Mouse (Mus musculus) forebrain, embryonic 10.5 days (tissue): ENCODE measurements around the gene Rps2. TPM values are rescaled to one million over a fixed set of nuclear protein-coding genes. Genes with fewer than 3 reads are reported as not detected.

Experiments used
- DNase-seq: peaks from one replicate; pipeline ENCODE4 v3.0.0-alpha.2; 2017; ENCODE audit warnings: low spot score; ENCODE audit errors: extremely low spot score
- H3K27ac ChIP-seq: fragments of 300-500 bp; sonication (generic); 2 replicates; pipeline ENCODE4 v1.5.1; 2016; ENCODE audit warnings: mild to moderate bottlenecking
- H3K27me3 ChIP-seq: fragments of 300-500 bp; sonication (generic); 2 replicates; pipeline ENCODE4 v1.6.1; 2016; ENCODE audit warnings: mild to moderate bottlenecking; ENCODE audit not compliant: poor library complexity, severe bottlenecking
- H3K36me3 ChIP-seq: fragments of 300-500 bp; sonication (generic); replicated peaks from 2 replicates; pipeline ENCODE4 v1.6.1; 2016; ENCODE audit warnings: mild to moderate bottlenecking, moderate library complexity
- H3K4me1 ChIP-seq: fragments of 300-500 bp; sonication (generic); 2 replicates; pipeline ENCODE4 v1.6.1; 2016
- H3K4me3 ChIP-seq: fragments of 300-500 bp; sonication (generic); 2 replicates; pipeline ENCODE4 v1.5.1; 2016; ENCODE audit warnings: mild to moderate bottlenecking, moderate library complexity
- H3K9me3 ChIP-seq: fragments of 300-500 bp; sonication (generic); 2 replicates; pipeline ENCODE4 v1.6.1; 2016; ENCODE audit warnings: mild to moderate bottlenecking, moderate library complexity
- WGBS: fragments of 180-500 bp; shearing (Covaris S2); methylation state at CpG from one replicate; pipeline ENCODE4 v1.1.7; 2016; 5-methylcytosine and 5-hydroxymethylcytosine counted together
- polyA plus RNA-seq: library from polyadenylated mRNA; unstranded; fragments of >200 nt; fragmentation: Nextera tagmentation; extraction: Ambion mirVana; gene quantifications from 2 replicates; pipeline ENCODE4 v1.2.1, GENCODE M21; 2016

The Rps2 gene
- polyA plus RNA-seq, 1 experiment from 2014 or later: 1,888 TPM

- H3K4me3 ChIP-seq: no peak overlapping the region
- no peak for DNase-seq
These were observed 20.3 kb downstream of the Rps2 start for GRCm38 (mm10) chr17:24738238-24738637.

DNA sequence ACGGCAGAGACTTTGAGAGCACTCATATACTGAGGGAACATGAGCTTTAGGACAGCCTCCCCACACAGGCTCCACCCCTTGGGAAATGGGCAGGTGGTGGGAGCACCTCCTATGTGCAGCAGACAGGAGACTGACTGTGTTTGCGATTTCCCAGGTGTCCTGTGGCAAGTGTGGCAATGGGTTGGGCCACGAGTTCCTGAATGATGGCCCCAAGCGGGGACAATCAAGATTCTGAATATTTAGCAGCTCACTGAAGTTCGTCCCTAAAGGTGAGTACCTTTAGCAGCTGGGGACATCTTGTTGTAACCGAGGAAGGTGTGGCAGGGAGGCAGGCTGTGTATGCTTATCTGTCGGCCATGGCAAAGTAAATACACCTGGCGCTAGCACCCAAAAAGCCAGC lies 22.0 kb downstream of the Rps2 start:
- Histone ChIP-seq H3K27ac (no peak overlapping the region), H3K9me3 (no peaks in the 10 kb centered on the region), H3K27me3 (no peaks in the 10 kb centered on the region), H3K4me1 (peaks cover 26% of the 10 kb centered on the region), H3K36me3 (0 out of 2 replicates have a peak, but pooled peaks cover 5% of the 10 kb centered on the region), H3K4me3 (no peak overlapping the region)
- 87% methylated on average over 8 of the region's 8 CpGs for WGBS
- no peak for DNase-seq

More at GRCm38 (mm10) chr17:24738238-24738637, 20.3 kb downstream of the Rps2 start:
- H3K9me3 ChIP-seq: no peaks in the 10 kb centered on the region
- peaks cover 26% of the 10 kb centered on the region for H3K4me1 ChIP-seq
- H3K27ac ChIP-seq: no peak overlapping the region
- 87% methylated on average over 4 of the region's 4 CpGs for WGBS
- 0 out of 2 replicates have a peak, but pooled peaks cover 5% of the 10 kb centered on the region for H3K36me3 ChIP-seq
- H3K27me3 ChIP-seq: peaks cover 4% of the 10 kb centered on the region; the same call in 1 of the 2 replicates

DNA sequence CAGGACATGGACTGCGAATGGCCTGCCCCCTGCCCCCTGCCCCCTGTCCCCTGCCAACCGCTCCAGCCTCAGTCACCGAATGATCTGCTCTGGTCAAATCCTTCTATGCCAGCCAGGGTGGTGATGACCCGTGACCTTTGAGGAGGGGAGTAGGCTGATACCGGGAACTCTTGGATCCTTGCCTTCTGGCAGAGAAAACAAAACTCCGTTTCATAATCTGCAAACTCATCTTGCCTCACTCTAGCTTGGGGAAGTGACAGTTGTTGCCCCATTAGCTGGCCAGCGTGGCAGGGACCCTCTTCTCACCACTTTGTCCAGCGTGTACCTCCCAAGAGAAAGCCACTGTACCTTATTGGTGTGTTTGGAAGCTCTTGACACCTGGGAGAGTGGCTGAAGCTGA lies 24.4 kb downstream of the Rps2 start:
- no peak for DNase-seq
- no peak overlapping the region for H3K27ac ChIP-seq
- H3K4me1 ChIP-seq: peaks cover 14% of the 10 kb centered on the region
- 82% methylated on average over 8 of the region's 8 CpGs for WGBS
- H3K36me3 ChIP-seq: 0 out of 2 replicates have a peak, but pooled peaks cover 5% of the 10 kb centered on the region
- H3K4me3 ChIP-seq: no peak overlapping the region
- H3K27me3 ChIP-seq: peaks cover 12% of the 10 kb centered on the region; the same call in 1 of the 2 replicates
- H3K9me3 ChIP-seq: no peaks in the 10 kb centered on the region

DNA sequence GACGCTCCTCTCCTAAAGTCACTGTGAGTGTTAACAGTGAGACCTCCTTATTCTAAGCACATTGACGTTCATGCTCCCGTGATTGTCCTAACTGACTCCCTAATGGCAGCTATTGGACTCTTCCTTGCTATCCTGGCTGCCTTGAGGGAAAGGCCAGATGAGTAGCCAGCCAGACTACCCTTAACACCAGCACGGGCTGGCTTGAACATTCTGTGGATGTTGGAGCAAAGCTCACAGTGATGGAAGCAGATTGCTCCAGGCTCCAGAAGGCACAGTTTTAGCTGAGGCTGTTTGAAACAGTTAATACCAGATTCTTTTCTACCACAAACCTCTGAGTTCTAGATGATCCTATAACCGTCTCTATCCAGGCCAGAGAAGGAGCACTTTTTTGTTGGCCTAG lies 26.0 kb downstream of the Rps2 start:
- H3K36me3 ChIP-seq: 0 out of 2 replicates have a peak, but pooled peaks cover 5% of the 10 kb centered on the region
- no peak overlapping the region for H3K27ac ChIP-seq
- no peak overlapping the region for H3K4me3 ChIP-seq
- peaks cover 8% of the 10 kb centered on the region; the same call in 1 of the 2 replicates for H3K4me1 ChIP-seq
- DNase-seq: no peak
- no peaks in the 10 kb centered on the region for H3K9me3 ChIP-seq
- peaks cover 19% of the 10 kb centered on the region for H3K27me3 ChIP-seq
- 80% methylated on average over 5 of the region's 5 CpGs for WGBS

- Histone ChIP-seq H3K4me3 (no peak overlapping the region), H3K36me3 (0 out of 2 replicates have a peak, but pooled peaks cover 5% of the 10 kb centered on the region), H3K27me3 (peaks cover 24% of the 10 kb centered on the region), H3K4me1 (peaks cover 8% of the 10 kb centered on the region; the same call in 1 of the 2 replicates), H3K9me3 (no peaks in the 10 kb centered on the region), H3K27ac (no peak overlapping the region)
- DNase-seq: no peak
- WGBS: 73% methylated on average over 3 of the region's 3 CpGs
These were observed 26.5 kb downstream of the Rps2 start for GRCm38 (mm10) chr17:24744381-24744780.

- peak; percentile 77 for DNase-seq
- H3K27ac ChIP-seq: no peak overlapping the region
- H3K4me1 ChIP-seq: peaks cover 8% of the 10 kb centered on the region; the same call in 1 of the 2 replicates
- H3K36me3 ChIP-seq: 0 out of 2 replicates have a peak, but pooled peaks cover 5% of the 10 kb centered on the region
- no peak overlapping the region for H3K4me3 ChIP-seq
- H3K27me3 ChIP-seq: peaks cover 37% of the 10 kb centered on the region
- H3K9me3 ChIP-seq: no peaks in the 10 kb centered on the region
- 23% methylated on average over 7 of the region's 7 CpGs for WGBS
These were observed 27.9 kb downstream of the Rps2 start for GRCm38 (mm10) chr17:24745526-24746497.

DNA sequence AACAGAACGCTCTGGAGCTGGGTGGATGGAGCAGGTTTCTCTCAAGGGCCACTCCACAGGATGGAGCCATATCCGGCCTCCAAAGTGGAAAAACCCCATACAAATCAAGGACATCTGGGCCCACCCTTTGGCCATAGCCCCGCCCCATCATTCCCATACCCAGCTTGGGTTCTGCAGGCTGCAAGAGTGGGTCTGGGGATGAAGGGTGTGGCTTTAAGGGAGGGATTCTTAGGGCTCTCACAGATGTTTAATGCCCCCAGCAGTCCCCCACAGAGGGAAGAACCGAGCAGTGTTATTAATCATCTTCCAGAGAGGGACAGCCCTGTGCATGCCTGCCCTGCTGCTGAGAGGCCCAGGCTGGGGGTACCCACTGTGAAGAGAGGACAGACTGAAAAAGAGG lies 29.1 kb downstream of the Rps2 start:
- Histone ChIP-seq H3K4me1 (peaks cover 8% of the 10 kb centered on the region; the same call in 1 of the 2 replicates), H3K36me3 (0 out of 2 replicates have a peak, but pooled peaks cover 2% of the 10 kb centered on the region), H3K4me3 (no peak overlapping the region), H3K27ac (no peak overlapping the region), H3K9me3 (no peaks in the 10 kb centered on the region), H3K27me3 (peaks cover 48% of the 10 kb centered on the region)
- 47% methylated on average over 4 of the region's 4 CpGs for WGBS
- DNase-seq: no peak

- H3K27ac ChIP-seq: no peak overlapping the region
- peaks cover 30% of the 10 kb centered on the region for H3K4me1 ChIP-seq
- peak overlapping the region; percentile 6; the same call in 1 of the 2 replicates for H3K4me3 ChIP-seq
- DNase-seq: no peak
- peaks cover 88% of the 10 kb centered on the region for H3K27me3 ChIP-seq
- H3K36me3 ChIP-seq: no peaks in the 10 kb centered on the region
- 26% methylated on average over 4 of the region's 4 CpGs for WGBS
- H3K9me3 ChIP-seq: no peaks in the 10 kb centered on the region
These were observed 33.6 kb downstream of the Rps2 start for GRCm38 (mm10) chr17:24751528-24751927.

DNA sequence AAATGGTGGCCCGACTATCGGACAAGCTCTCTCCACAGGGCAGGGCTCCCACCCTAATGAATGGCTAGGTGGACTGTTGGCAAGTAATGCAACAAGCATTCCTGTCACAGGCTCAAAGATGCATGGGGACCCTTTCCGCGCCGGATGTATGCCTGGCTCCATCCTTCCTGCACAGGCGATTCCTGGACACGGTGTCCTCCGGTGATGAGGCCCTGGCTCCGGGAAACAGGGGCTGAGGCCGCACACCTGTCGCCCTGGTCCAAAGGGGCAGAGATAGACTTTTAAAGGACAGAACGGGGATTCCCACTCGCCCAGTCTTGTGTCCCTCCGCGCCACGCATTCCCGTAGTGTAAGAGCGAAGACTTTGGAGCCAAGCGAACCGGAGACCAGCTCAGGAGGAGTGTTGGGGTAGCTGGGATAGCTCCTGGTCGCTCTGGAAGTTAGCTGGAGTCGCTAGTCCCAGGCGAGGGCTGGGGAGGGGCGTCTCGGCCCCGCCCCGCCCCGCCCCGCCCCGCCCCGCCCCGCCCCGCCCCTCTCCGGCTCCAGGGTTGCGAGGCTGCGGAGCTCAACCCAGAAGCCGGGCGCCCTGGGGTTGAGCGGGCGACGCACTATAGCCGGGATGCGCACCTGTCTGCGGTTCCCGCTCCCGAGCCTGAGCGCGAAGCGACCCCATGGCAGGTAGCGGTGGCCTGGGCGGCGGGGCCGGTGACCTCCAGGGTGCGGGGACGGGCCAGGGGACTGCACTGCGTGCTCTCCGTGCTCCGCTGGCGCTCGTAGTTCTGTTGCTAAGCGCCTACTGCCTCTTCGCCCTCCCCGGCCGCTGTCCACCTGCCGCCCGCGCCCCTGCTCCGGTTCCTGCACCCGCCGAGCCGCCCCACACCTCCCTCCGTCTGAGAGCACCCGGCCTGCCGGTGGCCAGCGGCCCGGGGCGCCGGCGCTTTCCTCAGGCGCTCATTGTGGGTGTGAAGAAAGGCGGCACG lies 34.8 kb downstream of the Rps2 start, which contains the start of gene Hs3st6:
Hs3st6 (plus strand) TSS at position 574 of the 980 bp plus-strand sequence.
- Histone ChIP-seq H3K27ac (0 out of 2 replicates have a peak within 1 kb of the TSS, but pooled peaks have one; percentile 51), H3K36me3 (no peaks in the 10 kb centered on the region)
- under 1% methylated on average over 80 of the region's 82 CpGs for WGBS

GRCm38 (mm10) chr17:24757394-24757793 lies 39.5 kb downstream of the Rps2 start:
- no peak for DNase-seq
- 86% methylated on average over 1 of the region's 1 CpGs for WGBS
- H3K27ac ChIP-seq: no peak overlapping the region
- no peak overlapping the region for H3K4me3 ChIP-seq
- peaks cover 56% of the 10 kb centered on the region for H3K27me3 ChIP-seq
- no peaks in the 10 kb centered on the region for H3K36me3 ChIP-seq
- H3K4me1 ChIP-seq: peaks cover 32% of the 10 kb centered on the region
- H3K9me3 ChIP-seq: no peaks in the 10 kb centered on the region

More for the DNA sequence above, 34.8 kb downstream of the Rps2 start, which contains the start of gene Hs3st6:
- Histone ChIP-seq H3K27me3 (peaks cover 87% of the 10 kb centered on the region), H3K9me3 (no peaks in the 10 kb centered on the region), H3K4me1 (peaks cover 22% of the 10 kb centered on the region), H3K4me3 (peak within 1 kb of the TSS; percentile 69)
- DNase-seq: peak; percentile 69

DNA sequence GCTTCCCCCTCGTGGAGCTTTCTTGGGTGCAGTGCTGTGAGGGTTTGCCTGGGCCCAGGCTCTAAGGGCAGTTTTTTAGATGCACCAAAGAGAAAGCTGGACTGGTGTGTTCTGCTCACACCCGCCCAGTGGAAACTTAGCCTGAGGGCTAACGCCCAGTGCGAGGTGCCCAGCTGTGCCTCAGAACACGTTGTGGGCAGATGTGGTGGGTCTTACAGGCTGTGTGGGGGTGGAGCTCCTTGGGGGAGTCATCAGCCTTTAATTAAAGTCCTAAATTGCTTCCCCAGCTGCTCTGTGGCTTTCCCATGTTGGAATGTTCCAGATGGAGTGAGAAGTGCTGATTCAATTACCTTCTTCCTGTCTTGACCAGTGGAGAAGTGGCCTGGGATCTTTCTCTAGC lies 43.2 kb downstream of the Rps2 start:
- Histone ChIP-seq H3K4me1 (peaks cover 30% of the 10 kb centered on the region), H3K27ac (no peak overlapping the region), H3K27me3 (peaks cover 19% of the 10 kb centered on the region), H3K4me3 (no peak overlapping the region), H3K9me3 (no peaks in the 10 kb centered on the region), H3K36me3 (no peaks in the 10 kb centered on the region)
- no peak for DNase-seq
- 56% methylated on average over 5 of the region's 5 CpGs for WGBS
